Mouse (Mus musculus): ENCODE data around the gene Bhmt.

GRCm38 (mm10) chr13:93648387-93649130, 10.8 kb upstream of the Bhmt start:
- TF ChIP-seq CTCF (IDR thresholded peaks at IDR 0.05; ENCODE audit: borderline replicate concordance, insufficient read depth, low read depth, low read length) (no peak), POLR2A (IDR thresholded peaks at IDR 0.05; ENCODE audit: borderline replicate concordance, insufficient read depth, low read length) (no peak)

Data from cerebellum, adult 2 months (tissue).